Mouse (Mus musculus) midbrain, embryonic 14.5 days (tissue): ENCODE results near the gene Scnn1a. TPM values are rescaled to one million over a fixed set of nuclear protein-coding genes. Genes with fewer than 3 reads are reported as not detected.

ENCODE experiments used
- ATAC-seq: fragments of 200-750 bp; cut with Nextera tagmentation; 2 replicates; pipeline ENCODE4 v1.8.0; 2017; ENCODE audit warnings: moderate number of reproducible peaks, moderate library complexity; ENCODE audit not compliant: low FRiP score, low TSS enrichment
- DNase-seq: peaks from one replicate; pipeline ENCODE4 v3.0.0-alpha.2; 2015
- H3K27ac ChIP-seq: fragments of 300-500 bp; sonication (generic); replicated peaks from 2 replicates; pipeline ENCODE4 v1.5.1; 2014; ENCODE audit warnings: mild to moderate bottlenecking, low read depth, low read length, moderate library complexity
- H3K27me3 ChIP-seq: fragments of 300-500 bp; sonication (generic); 2 replicates; pipeline ENCODE4 v1.6.1; 2014; ENCODE audit warnings: low read length, control low read depth, mixed read lengths; ENCODE audit not compliant: control insufficient read depth, insufficient read depth
- H3K36me3 ChIP-seq: fragments of 300-500 bp; sonication (generic); 2 replicates; pipeline ENCODE4 v1.6.1; 2014; ENCODE audit warnings: low read length, control low read depth; ENCODE audit not compliant: control insufficient read depth, insufficient read depth
- H3K4me1 ChIP-seq: fragments of 300-500 bp; sonication (generic); 2 replicates; pipeline ENCODE4 v1.6.1; 2014; ENCODE audit warnings: mild to moderate bottlenecking, antibody characterized with exemption, low read length, control low read depth; ENCODE audit not compliant: control insufficient read depth, insufficient read depth
- H3K4me2 ChIP-seq: fragments of 300-500 bp; sonication (generic); 2 replicates; pipeline ENCODE4 v1.6.1; 2014; ENCODE audit warnings: mild to moderate bottlenecking, low read length, moderate library complexity
- H3K4me3 ChIP-seq: fragments of 300-500 bp; sonication (generic); replicated peaks from 2 replicates; pipeline ENCODE4 v1.5.1; 2014; ENCODE audit warnings: low read depth, low read length
- H3K9ac ChIP-seq: fragments of 300-500 bp; sonication (generic); replicated peaks from 2 replicates; pipeline ENCODE4 v1.6.1; 2014; ENCODE audit warnings: mild to moderate bottlenecking, low read length, moderate library complexity
- H3K9me3 ChIP-seq: fragments of 300-500 bp; sonication (generic); 2 replicates; pipeline ENCODE4 v1.6.1; 2016; ENCODE audit warnings: low read length, control low read depth, mixed read lengths; ENCODE audit not compliant: control insufficient read depth
- WGBS: fragments of 180-500 bp; shearing (Covaris S2); extraction: QIAGEN DNeasy Blood & Tissue Kit; methylation state at CpG from one replicate; pipeline ENCODE4 v1.1.7; 2014; 5-methylcytosine and 5-hydroxymethylcytosine counted together
- polyA plus RNA-seq: library from polyadenylated mRNA; unstranded; fragments of >200 nt; fragmentation: Nextera tagmentation; extraction: Ambion mirVana; gene quantifications from 2 replicates; pipeline ENCODE4 v1.2.1, GENCODE M21; 2014

Scnn1a gene
- polyA plus RNA-seq, 1 experiment from 2014 or later: 0.51 TPM

- 3% methylated on average over 46 of the region's 46 CpGs for WGBS
- peaks cover 9% of the 10 kb centered on the region for H3K4me1 ChIP-seq
- DNase-seq (peak; percentile 69), ATAC-seq (peak; percentile 68)
- no peaks in the 10 kb centered on the region for H3K27me3 ChIP-seq
- peak within 1 kb of the TSS; percentile 54 for H3K9ac ChIP-seq
- H3K27ac ChIP-seq: 0 out of 2 replicates have a peak within 1 kb of the TSS, but pooled peaks have one; percentile 26
- no peaks in the 10 kb centered on the region for H3K9me3 ChIP-seq
- H3K4me3 ChIP-seq: peak within 1 kb of the TSS; percentile 31
- H3K4me2 ChIP-seq: peak within 1 kb of the TSS; percentile 60
- no peaks in the 10 kb centered on the region for H3K36me3 ChIP-seq
These were observed 6.8 kb upstream of the Scnn1a start, which contains the start of gene Ltbr for GRCm38 (mm10) chr6:125313546-125314230. Gene Ltbr, minus strand, starts transcription at chr6:125313885.

GRCm38 (mm10) chr6:125314231-125314563 lies 6.3 kb upstream of the Scnn1a start:
- H3K9me3 ChIP-seq: no peaks in the 10 kb centered on the region
- no peak for DNase-seq
- peak; percentile 46; the same call in 1 of the 2 replicates for ATAC-seq
- WGBS: 49% methylated on average over 7 of the region's 7 CpGs
- H3K36me3 ChIP-seq: no peaks in the 10 kb centered on the region
- peak overlapping the region; percentile 54 for H3K9ac ChIP-seq
- H3K4me1 ChIP-seq: peaks cover 9% of the 10 kb centered on the region
- peak overlapping the region; percentile 60 for H3K4me2 ChIP-seq
- H3K27me3 ChIP-seq: no peaks in the 10 kb centered on the region
- H3K27ac ChIP-seq: no peak overlapping the region
- H3K4me3 ChIP-seq: peak overlapping the region; percentile 31

- DNase-seq (no peak), ATAC-seq (no peak)
- no peak overlapping the region for H3K27ac ChIP-seq
- no peak overlapping the region for H3K4me3 ChIP-seq
- 90% methylated on average over 6 of the region's 6 CpGs for WGBS
- no peak overlapping the region for H3K9ac ChIP-seq
- no peak overlapping the region for H3K4me2 ChIP-seq
- H3K27me3 ChIP-seq: peaks cover 2% of the 10 kb centered on the region
- no peaks in the 10 kb centered on the region for H3K36me3 ChIP-seq
- no peaks in the 10 kb centered on the region for H3K9me3 ChIP-seq
- peaks cover 9% of the 10 kb centered on the region for H3K4me1 ChIP-seq
These were observed 5.7 kb upstream of the Scnn1a start for GRCm38 (mm10) chr6:125314746-125315145.

- DNase-seq: no peak
- ATAC-seq: no peak
- H3K9ac ChIP-seq: no peak overlapping the region
- WGBS: 57% methylated on average over 7 of the region's 7 CpGs
- no peak overlapping the region for H3K27ac ChIP-seq
- no peaks in the 10 kb centered on the region for H3K9me3 ChIP-seq
- H3K27me3 ChIP-seq: peaks cover 23% of the 10 kb centered on the region
- H3K4me1 ChIP-seq: peaks cover 9% of the 10 kb centered on the region
- no peak overlapping the region for H3K4me3 ChIP-seq
- no peaks in the 10 kb centered on the region for H3K36me3 ChIP-seq
- H3K4me2 ChIP-seq: no peak overlapping the region
These were observed 3.4 kb upstream of the Scnn1a start for GRCm38 (mm10) chr6:125317077-125317476.

GRCm38 (mm10) chr6:125318981-125319918 lies 1.2 kb upstream of the Scnn1a start:
- ATAC-seq (no peak), DNase-seq (no peak)
- Histone ChIP-seq H3K27me3 (peaks cover 30% of the 10 kb centered on the region), H3K27ac (no peak overlapping the region), H3K4me1 (peaks cover under 1% of the 10 kb centered on the region; the same call in 1 of the 2 replicates), H3K4me3 (no peak overlapping the region), H3K4me2 (no peak overlapping the region), H3K36me3 (no peaks in the 10 kb centered on the region), H3K9ac (no peak overlapping the region), H3K9me3 (no peaks in the 10 kb centered on the region)
- WGBS: 71% methylated on average over 15 of the region's 15 CpGs

DNA sequence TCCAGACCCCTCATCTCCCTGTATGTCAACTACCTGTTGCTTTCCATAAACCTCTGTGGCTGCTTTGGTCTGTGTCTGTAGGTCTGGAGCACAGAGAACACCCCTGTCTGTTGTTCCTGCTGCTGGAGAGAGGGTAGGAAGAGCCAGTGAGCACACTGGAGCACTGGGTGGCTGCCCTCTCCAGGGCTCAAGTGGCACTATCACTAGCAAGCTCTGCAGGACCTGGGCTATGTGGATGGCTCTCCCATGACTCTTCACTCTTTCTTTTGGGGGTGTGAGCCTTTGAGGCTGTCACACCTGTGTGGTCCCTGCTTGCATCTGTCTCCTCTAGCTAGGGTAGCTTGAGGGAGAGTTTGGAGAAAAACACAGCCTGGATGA lies 551 bp upstream of the Scnn1a start:
- Histone ChIP-seq H3K36me3 (no peaks in the 10 kb centered on the region), H3K4me1 (no peaks in the 10 kb centered on the region; the same call in 1 of the 2 replicates), H3K27me3 (peaks cover 30% of the 10 kb centered on the region), H3K4me3 (no peak overlapping the region), H3K9ac (no peak overlapping the region), H3K27ac (no peak overlapping the region), H3K4me2 (no peak overlapping the region), H3K9me3 (no peaks in the 10 kb centered on the region)
- no peak for DNase-seq
- ATAC-seq: no peak

DNA sequence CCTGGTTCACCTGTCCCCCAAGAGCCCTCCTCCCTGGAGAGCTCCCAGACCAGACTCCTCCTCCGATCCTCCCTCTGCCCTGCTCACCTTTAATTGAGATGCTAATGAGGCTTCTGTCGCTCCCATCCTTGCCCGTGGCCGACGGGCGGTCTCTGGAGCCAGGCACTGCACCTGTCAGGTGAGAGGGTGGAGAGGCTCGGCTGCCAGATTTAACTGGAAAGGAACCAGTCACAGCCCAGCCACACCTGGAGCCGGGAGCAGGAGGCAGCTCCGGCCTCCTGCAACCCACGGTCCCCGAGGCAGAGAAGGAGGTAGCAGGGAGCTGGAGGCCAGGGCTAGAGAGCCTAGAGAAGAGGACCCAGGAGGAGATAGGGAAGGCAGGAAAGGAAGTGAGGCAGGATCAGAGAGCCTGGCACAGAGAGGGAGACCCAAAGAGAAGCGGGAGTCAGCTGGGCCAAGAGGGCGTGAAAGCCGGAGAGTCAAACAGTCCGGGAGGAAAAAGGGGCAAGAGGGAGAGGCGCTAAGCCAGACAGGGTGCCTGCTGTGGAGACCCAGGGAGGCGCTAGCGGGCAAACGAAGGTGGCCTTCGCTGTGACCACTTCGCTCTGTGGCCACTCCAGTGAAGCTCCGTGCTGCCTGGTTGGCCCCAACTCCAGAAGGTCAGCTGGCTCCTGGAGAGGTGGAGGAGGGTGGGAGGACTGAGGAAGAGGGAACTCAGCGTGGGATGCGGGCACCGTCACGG lies 826 bp downstream of the Scnn1a start:
- Histone ChIP-seq H3K27ac (no peak overlapping the region), H3K27me3 (peaks cover 30% of the 10 kb centered on the region), H3K4me3 (no peak overlapping the region), H3K4me1 (no peaks in the 10 kb centered on the region; the same call in 1 of the 2 replicates), H3K36me3 (no peaks in the 10 kb centered on the region), H3K9me3 (no peaks in the 10 kb centered on the region), H3K9ac (no peak overlapping the region), H3K4me2 (no peak overlapping the region)
- ATAC-seq: no peak
- no peak for DNase-seq
- WGBS: 8% methylated on average over 26 of the region's 26 CpGs

GRCm38 (mm10) chr6:125322794-125323193 lies 2.3 kb downstream of the Scnn1a start:
- Histone ChIP-seq H3K9me3 (no peaks in the 10 kb centered on the region), H3K4me1 (no peaks in the 10 kb centered on the region; the same call in 1 of the 2 replicates), H3K4me3 (no peak overlapping the region), H3K4me2 (no peak overlapping the region), H3K36me3 (no peaks in the 10 kb centered on the region), H3K27me3 (peaks cover 30% of the 10 kb centered on the region), H3K9ac (no peak overlapping the region), H3K27ac (no peak overlapping the region)
- WGBS: 61% methylated on average over 13 of the region's 13 CpGs
- DNase-seq (no peak), ATAC-seq (no peak)
